Mouse (Mus musculus): ENCODE measurements around the gene Enkur.

The Enkur gene

GRCm38 (mm10) chr2:21204912-21205830 lies at the start of gene Enkur, which contains the start of gene Thnsl1:
TSS of gene Enkur (minus strand) at chr2:21205365.
TSS of gene Thnsl1 (plus strand) at chr2:21205724.
- WGBS: 3% methylated on average over 43 of the region's 43 CpGs

- WGBS: 72% methylated on average over 3 of the region's 3 CpGs
Observed at GRCm38 (mm10) chr2:21253644-21254043, 48.5 kb upstream of the Enkur start.

DNA sequence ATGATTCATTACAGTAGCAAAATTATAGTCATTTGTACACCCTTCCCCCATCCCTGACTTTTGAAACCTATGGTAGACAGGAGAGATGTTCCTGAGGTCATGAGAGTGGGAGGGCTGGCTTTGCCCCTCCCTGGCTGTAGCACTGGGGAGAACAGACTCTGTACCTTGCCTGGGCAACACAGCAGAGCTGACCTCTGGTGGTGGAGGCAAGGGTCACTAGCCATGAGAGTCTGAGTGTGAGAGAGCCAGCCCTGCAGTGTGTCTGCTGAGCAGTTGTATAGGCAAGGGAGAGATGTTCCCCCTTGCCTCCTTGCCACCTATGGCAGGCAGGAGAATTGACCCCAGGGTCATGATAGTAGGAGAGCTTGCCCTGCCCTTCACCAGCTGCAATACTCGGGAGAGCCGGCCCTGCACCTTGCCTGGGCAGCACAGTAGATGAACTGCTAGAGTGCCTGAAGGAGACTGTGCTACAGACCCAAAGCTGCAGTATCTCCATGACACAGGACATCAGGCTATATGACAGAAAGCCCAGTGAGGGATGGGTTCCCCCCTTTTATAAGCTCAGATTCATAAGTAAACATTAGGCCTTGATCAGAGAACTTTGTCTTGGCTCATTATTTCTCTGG lies 40.4 kb upstream of the Enkur start:
- 90% methylated on average over 2 of the region's 2 CpGs for WGBS

DNA sequence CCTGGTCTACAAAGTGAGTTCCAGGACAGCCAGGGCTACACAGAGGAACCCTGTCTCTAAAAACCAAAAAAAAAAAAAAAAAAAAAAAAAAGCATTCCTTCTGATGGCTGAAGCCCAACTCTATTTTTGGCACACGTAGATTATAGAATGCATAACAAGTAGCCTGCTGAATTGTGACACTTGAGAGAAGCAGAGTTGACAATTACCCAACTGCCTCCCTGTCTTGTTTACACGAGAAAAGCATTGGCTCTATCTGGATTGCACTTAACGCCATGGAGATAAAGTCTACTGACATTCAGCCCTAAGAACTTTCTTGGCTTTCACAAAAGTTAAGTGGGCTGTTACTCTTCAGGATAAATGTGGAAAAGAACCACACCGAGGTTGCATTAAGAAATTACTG lies 39.8 kb upstream of the Enkur start:
- WGBS: 53% methylated on average over 4 of the region's 4 CpGs

DNA sequence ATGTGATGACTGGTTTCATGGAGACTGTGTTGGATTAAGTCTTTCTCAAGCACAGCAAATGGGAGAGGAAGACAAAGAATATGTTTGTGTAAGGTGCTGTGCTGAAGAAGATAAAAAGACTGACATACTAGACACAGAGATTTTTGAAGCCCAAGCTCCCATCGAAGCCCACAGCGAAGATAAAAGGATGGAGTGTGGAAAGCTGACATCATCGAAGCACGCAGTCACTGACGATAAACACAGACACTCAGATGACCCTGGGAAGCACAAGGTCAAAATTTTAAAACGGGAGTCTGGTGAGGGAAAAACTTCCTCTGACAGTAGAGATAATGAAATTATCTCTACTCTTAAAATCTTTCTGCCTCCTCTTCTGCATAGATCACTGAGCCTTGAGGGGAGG lies 38.9 kb upstream of the Enkur start:
- 89% methylated on average over 4 of the region's 6 CpGs for WGBS

GRCm38 (mm10) chr2:21236846-21237245 lies 31.7 kb upstream of the Enkur start:
- 56% methylated on average over 5 of the region's 5 CpGs for WGBS

GRCm38 (mm10) chr2:21235844-21236386 lies 30.8 kb upstream of the Enkur start:
- WGBS: 89% methylated on average over 4 of the region's 4 CpGs

- 75% methylated on average over 9 of the region's 9 CpGs for WGBS
Observed at GRCm38 (mm10) chr2:21234871-21235648, 29.9 kb upstream of the Enkur start.

DNA sequence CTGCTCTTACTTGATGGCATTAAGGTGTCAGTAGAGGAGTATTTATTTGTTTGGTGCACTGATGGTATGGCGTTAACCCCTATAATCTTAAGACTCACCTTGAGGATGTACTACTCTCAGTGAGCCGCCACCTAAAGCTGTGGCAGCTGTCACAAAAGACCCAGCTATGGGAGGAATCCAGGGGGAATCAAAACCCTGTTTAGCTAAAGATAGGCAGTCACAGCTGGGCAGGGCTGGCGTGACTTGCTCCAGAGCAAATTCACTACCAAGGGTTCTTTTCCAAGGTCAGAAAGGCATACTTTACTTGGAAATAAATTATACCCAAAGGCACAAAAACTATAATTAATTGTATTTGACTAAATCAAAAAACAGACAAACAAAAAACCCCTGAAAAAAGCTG lies 26.0 kb upstream of the Enkur start:
- WGBS: 94% methylated on average over 3 of the region's 3 CpGs

GRCm38 (mm10) chr2:21230276-21230675 lies 25.1 kb upstream of the Enkur start:
- WGBS: 82% methylated on average over 2 of the region's 2 CpGs

DNA sequence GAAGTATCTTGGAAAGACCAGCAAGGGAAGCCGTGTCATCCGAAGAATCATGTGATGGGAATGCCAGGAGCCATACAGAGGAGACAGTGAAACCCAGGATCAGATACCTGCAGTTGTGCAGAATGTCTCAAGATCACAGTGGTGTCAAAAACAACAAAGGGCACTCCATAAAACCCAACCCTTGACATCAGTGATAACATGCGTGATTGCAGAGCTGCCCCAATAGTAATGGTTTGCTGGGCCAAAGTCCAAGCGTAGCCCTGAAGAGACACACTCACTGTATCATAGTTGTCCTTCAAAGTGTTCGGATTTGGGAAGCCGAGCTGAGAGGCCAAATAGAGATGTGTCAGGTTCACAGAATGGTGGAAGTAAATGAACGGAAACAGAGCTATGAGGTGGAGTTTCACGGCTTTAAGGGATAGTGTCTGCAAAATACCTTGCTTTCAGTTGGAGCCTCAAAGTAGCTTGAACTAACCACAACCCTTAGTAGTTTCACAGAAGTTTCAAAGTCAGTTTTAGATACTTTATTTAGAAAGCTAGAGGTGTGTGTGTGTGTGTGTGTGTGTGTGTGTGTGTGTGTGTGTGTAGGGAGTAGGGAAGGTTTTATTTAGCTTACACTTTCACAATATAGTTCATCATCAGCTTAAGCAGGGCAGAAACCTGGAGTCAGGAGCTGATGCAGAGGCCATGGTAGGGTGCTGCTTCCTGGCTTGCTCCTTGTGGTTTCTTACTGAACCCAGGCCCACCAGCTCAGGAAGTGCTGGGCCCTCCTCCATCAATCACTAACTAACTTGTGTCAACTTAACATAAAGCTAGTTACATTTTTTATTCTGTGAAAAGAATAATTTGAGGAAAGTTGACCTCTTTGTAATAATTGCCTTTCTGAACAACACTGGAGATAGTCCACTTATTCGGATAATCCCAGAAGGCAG lies 17.6 kb upstream of the Enkur start:
- 96% methylated on average over 9 of the region's 9 CpGs for WGBS

GRCm38 (mm10) chr2:21215284-21215683 lies 10.1 kb upstream of the Enkur start:
- 91% methylated on average over 2 of the region's 2 CpGs for WGBS

DNA sequence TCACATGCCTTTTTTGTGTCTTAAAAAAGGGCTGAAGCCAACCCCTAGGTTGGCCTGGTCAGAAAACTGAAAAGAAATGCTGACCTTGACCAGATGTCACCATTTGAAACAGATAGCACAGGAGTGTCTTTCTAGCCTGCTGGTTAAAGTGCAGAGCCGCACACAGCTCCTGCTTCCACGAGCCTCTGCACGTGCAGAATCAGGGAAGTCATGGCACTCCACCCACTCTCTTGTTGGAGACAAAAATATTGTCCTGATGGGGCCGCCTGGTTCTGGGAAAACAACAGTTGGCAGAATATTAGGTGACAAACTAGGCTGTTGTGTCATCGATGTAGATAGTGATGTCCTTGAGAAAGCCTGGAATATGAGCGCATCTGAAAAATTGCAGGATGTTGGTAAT lies 6.2 kb upstream of the Enkur start:
- WGBS: 69% methylated on average over 6 of the region's 6 CpGs

GRCm38 (mm10) chr2:21206278-21206677 lies 1.1 kb upstream of the Enkur start:
- 25% methylated on average over 6 of the region's 6 CpGs for WGBS

- WGBS: under 1% methylated on average over 19 of the region's 19 CpGs
Observed at GRCm38 (mm10) chr2:21205831-21206159, 630 bp upstream of the Enkur start.

- 59% methylated on average over 2 of the region's 2 CpGs for WGBS
Observed at GRCm38 (mm10) chr2:21202754-21203153, 2.4 kb downstream of the Enkur start.

DNA sequence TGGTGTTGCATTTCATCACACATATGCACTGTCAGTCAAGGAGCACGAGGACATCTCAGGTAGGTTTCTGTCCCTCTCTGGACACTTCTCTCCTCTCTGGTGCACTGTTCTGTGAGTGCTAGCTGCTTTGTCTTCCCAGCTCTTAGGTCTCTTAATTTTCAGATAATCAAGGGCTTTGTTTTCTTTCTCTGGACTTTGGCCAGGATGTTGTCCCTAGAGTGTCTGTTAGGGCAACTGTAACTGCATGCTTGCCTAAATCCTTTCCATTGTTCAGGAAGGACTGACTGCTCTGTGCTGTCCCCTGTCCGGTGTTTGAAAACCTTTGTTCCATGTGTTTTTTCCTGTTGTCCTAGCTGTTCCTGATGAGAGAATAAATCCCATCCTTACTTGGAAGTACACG lies 6.1 kb downstream of the Enkur start:
- 55% methylated on average over 3 of the region's 3 CpGs for WGBS

GRCm38 (mm10) chr2:21195233-21195632 lies 9.9 kb downstream of the Enkur start:
- WGBS: 93% methylated on average over 5 of the region's 5 CpGs

DNA sequence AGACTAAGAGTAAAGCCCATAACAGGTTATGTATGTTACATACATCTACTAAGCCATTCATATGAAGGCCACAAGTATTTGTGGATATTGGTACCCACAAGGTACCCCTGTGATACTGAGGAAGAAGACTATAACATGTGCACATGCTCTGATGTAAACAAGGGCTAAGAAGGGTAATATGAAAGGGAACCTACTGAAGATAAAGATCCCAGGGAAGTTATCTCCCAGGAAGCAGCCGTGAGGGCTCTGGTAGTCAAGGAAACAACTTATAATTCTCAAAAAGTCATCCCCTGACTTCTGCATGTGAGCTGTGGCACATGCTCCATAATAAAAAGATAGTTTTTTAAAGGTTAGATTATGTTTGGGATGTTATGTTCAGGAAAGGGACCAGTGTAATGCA lies 13.9 kb downstream of the Enkur start:
- WGBS: 70% methylated on average over 1 of the region's 1 CpGs

DNA sequence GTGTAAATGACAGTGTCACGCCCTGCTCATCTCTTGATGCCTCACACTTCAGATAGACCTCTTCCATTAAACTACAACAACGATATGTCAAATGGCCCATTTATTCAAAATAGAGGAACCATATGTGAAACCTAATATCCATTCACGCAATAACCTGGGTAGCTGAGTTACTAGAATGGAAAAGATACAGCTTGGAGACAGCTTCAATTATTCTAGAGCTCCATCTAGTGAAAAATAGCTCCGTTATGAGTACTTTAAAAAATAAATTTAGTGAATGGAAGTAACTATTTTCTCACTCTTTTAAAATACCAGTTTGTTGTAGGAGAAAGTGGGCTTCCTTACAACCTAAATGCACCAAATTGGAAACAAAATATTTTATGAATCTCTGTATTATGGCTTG lies 16.6 kb downstream of the Enkur start:
- 40% methylated on average over 4 of the region's 4 CpGs for WGBS

- 30% methylated on average over 7 of the region's 7 CpGs for WGBS
Observed at GRCm38 (mm10) chr2:21187576-21187975, 17.6 kb downstream of the Enkur start.

Data from cerebral cortex, adult 2 months (tissue).